Mouse (Mus musculus): ENCODE results near the gene Serpina3n.
"Not testable (repeated sequence)": the region's sequence is repeated elsewhere in the genome, so short reads cannot be mapped to it uniquely, and the experiment has no call there.

Serpina3n gene

DNA sequence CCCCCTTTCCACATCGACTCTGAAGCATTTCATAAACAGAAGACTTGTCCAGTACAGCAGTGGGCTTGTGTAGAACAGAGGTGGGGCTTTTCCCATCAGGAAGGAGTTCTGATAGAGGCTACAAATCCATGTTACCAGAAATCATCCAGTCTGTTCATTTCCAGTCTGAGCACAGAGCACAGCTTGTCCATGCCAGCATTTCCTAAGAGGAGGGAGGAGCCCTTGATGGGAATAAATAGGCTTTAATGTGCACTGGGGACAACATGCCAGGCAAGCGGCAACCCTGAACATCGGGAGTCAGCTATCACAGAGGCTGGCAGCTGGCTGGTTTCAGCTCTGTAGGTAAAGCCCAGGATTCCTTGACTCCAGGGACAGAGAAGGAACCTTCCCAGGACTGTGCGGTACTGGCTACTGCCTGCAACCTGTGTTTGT, at the start of gene Serpina3n:
TSS of gene Serpina3n (plus strand) at position 276 of the 432 bp plus-strand sequence.
- in situ Hi-C loops (cut with MboI), result no loop called here

DNA sequence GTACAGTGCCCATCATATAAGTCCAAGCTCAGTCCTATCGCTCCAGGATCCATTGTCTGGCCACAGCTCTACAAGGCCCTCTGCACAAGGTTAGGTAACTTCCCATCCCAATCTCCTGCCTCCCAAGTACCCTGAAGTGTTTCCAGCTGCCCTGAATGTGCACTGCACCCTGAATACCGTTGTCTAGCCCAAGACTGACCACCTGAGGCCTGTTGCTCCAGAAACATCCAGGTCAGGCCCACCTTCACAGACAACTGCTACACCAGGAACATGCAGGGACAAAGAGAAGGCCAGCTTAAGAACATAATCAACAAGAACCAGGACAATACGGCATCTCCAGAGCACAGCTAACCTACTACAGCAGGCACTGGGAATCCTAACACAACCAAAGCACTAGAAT, 36.5 kb upstream of the Serpina3n start:
- in situ Hi-C loops (cut with MboI), result no loop called here

DNA sequence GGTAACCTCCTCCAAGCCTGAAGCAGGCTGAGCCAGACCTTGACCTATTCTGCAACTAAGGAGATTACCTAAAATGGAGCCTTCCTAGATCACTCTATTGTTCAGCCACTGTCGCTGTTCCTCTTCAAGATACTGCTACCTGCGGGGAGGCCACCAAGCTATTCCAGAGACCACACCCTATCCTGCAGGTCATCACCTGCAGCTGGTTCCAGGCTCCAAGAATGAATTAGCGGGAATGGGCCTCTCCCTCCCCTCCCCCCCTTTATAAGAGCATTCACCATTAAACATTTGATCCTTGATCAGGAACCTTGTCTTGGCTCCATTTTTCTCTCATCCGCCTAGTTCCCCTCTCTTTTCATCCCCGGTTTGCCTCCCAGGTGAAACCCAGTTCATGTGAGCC, 29.4 kb upstream of the Serpina3n start:
- in situ Hi-C loops (cut with MboI), result not testable (repeated sequence)

DNA sequence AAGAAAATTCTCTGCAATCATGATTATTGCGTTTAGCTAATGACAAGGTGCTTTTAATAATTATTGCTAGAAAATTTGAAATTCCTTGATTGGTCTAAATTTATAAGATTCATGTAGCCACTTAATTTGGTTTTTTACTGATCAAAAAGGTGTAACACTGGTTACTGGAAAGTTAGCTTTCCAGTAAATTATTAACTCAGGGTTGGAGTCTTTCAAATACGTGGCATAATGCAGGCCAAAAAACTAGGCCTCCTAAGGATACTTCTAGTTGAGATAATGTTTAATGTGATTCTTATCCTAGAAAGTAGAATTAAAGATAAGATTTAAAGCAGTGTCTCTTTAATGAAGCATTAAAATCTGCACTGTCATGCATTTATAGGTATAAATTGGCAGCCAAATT, 28.2 kb upstream of the Serpina3n start:
- in situ Hi-C loops (cut with MboI), result not testable (repeated sequence)

DNA sequence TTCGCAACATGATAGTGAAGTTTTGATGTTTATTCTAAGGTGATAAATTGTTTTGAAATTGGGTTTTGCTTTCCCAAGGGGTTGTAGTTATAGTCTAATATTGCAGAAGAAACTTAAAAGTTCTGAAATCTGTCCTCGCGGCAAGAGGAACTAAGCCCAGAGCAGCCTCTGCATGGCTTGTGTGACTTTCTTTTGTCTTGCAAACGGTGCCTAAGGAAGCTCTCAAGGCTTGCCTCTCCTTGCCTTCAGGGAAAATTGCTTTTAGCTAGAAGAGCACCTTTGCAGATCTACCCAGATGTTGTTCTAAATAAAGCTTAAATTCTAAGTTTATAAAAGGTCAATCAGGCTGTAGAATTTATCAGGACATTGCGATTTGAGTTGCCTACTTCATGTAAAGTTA, 27.7 kb upstream of the Serpina3n start:
- in situ Hi-C loops (cut with MboI), result not testable (repeated sequence)

DNA sequence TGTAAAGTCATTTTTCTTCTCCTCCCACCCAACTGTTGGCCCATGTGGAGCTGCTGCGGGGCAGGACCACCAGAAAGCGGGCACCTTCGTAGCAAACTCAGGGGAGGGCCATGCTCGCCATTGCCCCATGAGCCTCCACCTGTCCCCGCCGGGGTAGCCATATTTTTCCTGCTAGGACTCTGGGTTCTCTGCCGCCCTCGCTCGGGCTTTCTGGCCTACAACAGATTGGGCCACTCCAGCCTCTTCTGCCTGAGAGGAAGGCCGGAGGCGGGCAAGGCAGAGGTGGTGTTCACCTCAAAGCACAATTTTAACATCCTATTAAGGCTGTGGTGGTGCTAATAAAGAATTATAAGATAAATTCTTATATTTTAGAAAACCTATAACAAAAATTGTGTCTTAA, 26.7 kb upstream of the Serpina3n start:
- in situ Hi-C loops (cut with MboI), result no loop called here

DNA sequence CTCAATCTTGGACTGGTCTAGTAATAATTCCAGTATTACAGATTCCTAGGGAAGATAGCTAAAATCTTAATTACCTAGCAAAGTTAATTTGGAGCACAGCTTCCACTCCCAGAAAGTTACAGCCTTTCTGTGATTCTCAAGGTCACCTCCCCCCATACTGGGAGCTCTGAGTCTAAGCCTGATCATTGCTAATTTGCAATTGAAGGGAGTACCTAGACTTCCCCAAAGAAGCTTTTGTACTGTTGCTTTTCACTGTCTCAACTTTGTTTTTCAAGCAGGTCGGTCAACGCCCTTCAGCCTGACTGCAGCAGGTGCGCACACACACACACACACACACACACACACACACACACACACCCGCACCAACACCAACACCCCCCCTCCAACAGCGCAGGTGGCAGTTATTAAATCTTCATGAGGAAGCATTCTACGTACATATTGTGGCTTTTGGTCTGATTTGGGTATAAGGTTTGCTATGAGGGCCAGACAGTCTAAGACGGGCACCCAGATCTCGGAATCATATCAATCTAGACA, 25.4 kb upstream of the Serpina3n start:
- in situ Hi-C loops (cut with MboI), result not testable (repeated sequence)

DNA sequence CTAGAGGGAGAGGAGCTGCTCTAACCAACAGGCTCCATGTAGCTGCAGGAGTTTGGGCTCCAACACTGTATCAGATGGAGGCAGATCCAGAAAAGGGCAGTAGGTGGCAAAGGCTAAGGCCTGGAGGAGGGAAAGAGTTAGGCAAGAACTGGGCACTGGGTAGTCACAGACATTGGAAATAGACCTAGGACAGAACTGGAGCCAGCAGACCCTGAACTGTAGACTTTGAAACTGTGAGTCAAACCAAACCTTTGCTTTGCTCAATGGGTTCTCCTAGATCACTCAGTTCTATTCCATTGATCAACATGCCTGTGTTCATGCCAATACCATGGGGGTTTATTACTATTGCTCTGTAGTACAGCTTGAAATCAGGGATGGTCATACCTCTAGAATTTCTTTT, 20.5 kb upstream of the Serpina3n start:
- in situ Hi-C loops (cut with MboI), result not testable (repeated sequence)

DNA sequence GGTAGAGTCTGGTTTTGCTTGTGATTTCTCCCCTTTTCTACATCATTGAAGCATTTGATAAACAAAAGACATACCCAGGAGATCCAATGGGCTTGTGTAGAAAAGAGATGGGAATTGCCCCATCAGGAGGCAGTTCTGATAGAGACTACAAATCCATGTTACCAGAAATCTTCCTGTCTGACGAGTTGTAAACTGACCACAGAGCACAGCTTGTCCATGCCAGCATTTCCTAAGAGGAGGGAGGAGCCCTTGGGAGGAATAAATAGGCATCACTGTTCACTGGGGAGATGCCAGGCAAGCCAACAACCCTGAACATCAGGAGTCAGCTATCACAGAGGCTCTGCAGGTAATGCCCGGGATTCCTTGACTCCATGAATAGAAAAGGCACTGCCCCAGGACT, 19.7 kb upstream of the Serpina3n start:
- in situ Hi-C loops (cut with MboI), result not testable (repeated sequence)

DNA sequence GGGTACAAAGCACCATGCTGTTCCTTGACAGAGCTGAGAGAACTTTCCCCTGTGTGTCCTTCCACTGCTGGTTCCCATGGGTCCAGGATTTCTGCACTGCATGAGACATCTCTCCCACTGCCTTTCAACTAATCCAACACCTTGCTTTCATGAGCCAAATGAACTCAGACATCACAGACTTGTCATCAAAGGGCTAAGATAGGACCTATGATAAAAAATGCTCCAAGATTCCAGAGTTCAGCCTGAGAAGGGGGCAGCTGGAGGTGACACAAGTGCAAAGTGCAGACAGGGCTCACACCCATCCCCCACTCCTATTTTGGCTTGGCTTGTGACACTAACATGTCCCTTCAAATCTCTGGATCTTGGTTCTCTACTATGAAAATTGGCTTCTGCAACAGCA, 18.1 kb upstream of the Serpina3n start:
- in situ Hi-C loops (cut with MboI), result no loop called here

DNA sequence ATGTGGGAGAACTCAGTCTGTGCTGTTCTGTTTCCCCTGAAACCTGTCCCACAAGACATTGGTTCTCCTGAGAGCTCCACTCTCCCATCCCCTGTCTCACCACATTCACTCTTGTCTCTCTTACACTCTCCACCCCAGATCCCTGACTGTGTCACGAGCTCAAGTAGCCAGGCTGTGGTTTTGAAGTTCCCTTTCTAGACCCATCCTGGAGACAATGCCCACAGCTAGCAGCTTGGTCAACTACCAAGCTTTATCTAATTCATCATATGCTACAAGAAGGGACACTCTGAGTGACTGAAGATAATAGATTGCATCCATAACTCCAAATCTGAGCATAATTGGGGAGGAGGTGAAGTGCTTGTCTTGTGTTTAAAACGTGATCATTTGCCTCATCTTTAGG, 15.5 kb upstream of the Serpina3n start:
- in situ Hi-C loops (cut with MboI), result not testable (repeated sequence)

DNA sequence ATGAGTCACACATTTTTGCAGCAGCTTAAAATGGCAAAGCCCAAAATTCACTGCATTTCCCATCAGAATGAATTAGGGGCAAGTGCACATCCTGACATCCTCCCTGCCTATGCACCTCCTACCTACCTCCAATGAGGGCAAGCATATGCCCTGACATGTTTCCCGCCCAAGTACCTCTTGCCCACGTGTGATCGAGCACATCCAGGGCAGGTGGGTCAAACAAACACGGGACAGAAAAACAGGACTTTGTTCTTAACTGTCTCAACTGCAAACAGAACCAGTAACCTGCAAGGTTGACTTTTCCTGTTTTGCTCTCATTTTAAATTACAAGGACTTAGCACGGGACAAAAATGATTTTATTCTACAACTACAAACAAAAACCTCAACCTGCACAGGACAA, 2.6 kb upstream of the Serpina3n start:
- in situ Hi-C loops (cut with MboI), result no loop called here

DNA sequence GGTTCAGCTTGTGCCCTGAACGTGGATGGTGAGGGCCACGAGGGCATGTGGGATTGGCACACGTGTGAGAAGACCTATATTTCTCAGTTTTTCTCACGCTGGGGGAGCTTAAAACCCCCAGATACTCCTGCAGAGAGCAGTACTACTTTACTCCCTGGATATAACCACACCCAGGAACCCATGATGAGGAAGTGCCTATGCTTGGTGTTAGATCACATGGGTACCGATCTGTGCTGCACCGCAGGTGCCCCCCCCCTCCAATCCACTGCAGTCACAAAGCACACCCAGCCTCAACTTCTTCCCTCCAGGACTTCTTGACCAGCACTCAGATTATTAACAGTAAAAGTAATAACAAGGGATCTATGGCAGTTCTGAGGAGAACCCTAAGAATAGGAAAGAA, 6.0 kb downstream of the Serpina3n start:
- in situ Hi-C loops (cut with MboI), result no loop called here

DNA sequence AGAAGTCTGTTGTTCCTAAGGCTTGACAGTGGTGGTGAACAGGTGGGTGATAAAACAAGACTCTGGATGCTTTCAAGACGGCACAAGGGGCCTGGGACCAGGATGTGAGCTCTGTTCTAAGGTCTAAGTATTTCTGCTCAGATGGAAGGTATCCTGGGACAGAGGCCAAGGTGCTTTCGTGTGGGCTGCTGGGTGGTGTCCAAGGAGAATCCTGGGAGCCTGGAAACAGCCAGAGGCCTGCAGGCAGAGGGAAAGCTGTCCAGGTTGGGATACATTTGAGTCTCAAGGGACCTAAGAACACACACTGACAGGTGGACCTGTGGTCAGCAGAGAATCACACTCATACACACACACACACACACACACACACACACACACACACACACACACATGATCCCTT, 8.0 kb downstream of the Serpina3n start:
- in situ Hi-C loops (cut with MboI), result no loop called here

DNA sequence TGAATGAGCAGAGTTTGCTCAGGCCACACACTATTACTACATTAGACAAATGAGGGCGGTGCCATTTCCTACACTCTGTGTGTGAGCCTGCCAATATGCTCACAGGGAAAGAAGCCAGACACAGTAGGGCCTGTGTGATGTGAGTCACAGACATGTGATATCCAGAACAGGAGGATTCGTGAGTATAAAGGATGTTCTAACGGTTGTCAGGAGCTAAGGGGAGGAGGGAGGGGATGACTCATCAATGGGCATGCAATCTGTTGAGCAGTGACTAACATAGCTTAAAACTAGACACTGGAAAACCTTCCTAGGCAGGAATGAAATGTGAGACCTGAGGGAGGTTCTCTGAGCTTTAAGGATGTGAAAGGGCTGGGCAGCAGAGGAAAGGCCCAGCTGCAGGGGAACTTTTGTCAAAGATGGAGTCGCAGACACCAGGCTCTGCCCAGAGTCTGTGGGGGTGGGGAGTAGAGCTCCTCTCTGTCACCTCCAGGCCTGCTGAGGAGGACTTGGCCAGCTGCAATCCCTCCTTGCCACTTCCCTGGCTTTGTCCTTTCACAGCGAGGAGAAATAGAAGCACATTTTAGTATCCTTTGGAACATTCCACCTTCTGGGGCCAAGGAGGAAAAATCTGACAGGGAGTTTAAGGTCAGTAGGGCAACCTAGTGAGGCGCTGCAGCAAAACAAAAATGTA, 9.2 kb downstream of the Serpina3n start:
- in situ Hi-C loops (cut with MboI), result no loop called here

DNA sequence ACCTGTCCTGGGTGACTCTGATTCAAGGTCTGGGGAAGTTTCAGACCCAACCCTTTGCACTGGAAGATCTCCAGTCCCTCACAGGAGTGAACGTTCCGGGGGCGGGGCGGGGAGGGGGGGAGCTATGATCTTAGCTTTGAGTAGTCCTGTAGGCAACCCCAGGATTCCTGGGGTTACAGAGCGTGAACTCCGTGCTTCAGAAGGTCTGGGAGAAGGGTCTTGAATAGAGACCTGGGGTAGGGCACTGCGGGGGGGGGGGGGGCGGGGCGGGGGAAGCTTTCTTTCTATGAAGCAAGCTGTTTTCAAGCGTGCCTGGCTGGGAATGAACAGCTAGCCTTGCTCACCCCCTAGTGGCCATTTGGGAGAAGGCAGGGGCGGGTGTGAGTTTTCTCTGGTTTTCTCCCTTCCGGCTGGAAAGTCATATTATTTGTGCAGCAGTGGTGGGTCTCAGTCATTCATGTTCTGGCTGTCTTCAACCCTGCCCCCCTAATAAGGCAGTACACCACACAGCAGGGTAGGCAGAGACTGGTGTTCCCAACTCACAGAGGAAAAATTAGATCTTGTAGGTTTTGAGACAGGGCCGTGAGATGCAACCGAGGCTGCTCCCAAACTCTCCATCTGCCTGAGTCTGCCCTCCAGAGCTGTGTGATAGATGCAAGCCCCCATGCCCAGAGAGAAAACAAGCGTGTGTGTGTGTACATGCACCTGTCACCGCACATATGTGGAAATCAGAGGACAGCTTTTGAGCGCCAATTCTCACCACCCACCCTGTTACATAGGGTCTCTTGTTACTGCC, 12.0 kb downstream of the Serpina3n start:
- in situ Hi-C loops (cut with MboI), result no loop called here

DNA sequence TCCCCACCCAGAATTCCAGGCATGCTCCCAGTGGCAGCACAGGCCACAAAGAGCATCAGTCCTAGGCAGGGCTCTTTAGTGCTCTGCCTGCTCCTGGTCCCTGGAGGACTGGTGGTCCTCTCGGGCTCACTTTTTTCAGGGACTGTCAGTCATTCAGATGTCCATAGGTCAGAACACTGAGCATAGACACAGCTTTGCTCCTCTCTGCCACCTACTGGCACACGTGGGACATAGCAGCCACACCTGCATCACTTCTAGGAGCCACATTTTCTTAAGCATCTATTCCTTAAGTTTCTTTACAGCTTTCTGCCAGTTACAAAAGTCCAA, 12.6 kb downstream of the Serpina3n start:
- in situ Hi-C loops (cut with MboI), result no loop called here

DNA sequence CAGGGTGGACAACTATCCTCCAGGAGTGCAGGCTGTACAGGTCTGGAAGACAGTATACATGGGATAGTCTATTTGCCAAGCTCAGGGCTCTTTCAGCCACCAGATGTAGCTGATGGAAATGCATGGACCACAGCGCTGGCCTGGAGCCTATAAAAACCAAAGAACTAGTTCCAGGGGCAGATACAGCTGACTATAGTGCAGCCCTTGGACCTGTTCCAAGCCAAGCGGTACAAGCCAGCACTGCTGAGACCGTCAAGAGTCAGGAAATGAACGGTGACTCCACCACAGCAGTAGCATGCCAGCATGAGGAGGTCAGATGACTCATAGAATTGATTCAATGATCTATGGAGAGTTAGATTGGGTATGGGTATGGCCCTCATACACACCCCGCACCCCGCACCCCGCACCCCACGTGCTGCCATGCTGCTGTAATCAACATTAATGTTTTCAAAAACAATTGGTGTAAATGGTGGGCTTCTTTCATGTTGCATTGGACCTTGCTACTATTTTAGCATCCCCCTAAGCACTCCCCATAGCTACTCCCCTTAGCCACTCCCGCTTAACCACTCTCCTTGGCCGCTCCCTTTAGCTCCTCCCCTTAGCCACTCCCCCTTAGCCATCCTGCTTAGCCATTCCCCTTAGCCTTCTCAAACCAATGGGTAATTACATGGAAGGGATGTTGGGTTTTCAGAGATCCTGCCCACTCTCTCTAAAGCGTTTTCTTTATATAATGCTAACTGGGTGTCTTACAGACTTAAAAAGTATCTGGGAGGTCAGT, 16.3 kb downstream of the Serpina3n start:
- in situ Hi-C loops (cut with MboI), result loop anchor here (10.0 kb wide), 1 partner anchor 428 kb away; no protein-coding TSS in a partner anchor

DNA sequence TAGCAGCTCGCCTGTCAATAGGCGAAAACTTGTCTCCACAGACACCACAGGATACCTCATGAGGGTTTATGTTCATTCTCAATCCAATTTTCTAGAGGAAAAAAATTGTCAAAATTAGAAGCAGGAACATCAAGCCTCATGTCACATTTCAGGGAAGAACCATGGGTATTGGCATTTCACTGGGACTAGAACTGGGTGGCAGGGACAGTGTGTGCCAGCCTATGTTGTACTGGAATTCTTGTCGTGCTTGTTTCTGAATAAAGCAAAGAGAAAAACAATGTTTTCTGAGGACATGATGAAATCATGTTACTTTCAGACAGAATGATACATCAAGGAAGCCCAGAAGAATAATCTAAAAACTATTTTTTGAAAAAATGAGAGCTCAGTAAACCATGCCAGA, 19.1 kb downstream of the Serpina3n start:
- in situ Hi-C loops (cut with MboI), result loop anchor here (10.0 kb wide), 1 partner anchor 431 kb away; no protein-coding TSS in a partner anchor

DNA sequence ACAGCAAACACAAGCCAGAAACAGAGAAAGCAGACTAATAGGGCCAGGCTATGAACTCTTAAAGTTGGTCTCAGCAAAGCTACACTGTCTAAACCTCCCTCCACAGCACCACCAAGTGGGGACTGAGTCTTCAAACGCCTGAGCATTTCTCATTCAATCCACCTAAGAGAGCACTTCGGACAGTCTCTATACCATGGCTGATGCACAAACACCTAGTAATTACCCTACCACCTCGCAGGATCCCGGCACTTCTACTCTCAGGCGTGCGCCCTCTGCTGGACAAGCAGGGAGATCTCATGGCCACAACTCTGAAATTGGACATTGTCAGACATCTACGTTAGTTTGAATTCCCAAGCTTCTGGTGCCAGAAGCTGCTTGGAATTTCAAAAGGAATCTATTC, 20.4 kb downstream of the Serpina3n start:
- in situ Hi-C loops (cut with MboI), result loop anchor here (10.0 kb wide), 1 partner anchor 432 kb away; no protein-coding TSS in a partner anchor

DNA sequence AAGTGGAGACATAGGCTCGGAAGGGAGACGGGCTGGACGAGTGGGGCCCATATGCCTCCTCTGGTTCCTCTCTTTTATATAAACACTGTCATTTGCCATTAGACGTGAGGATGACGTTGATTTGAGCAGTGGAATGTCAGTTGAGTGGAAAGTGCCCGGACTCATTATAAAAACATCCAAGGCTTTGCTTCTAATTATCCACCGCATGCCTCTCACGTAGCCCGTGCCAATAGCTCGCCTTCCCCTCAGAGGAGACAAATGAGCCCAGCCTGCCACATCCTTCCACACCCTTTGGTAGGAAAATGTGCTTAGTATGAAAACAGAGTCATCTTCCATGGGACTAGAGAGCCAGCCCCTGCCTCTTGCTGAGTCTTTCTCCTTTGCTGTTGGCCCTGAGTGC, 24.8 kb downstream of the Serpina3n start:
- in situ Hi-C loops (cut with MboI), result no loop called here

DNA sequence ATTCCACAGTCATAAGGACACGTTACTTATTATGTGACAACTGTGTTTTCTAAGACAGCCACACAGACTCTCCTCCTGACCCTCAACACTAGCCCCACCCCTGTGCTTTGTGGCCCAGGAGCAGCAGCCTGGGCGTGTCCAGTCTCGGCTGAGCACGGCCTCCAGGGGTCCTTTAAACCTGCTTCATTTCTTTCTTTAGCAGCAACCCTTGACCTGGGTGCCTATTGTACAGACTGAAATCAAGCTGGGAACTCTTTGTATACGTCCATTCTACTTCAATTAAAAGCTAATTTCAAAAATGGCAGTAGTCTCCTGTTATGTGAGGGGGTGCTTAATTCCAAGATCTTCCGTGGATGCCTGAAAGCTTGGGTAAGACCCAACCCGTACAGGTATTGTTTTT, 26.7 kb downstream of the Serpina3n start:
- in situ Hi-C loops (cut with MboI), result no loop called here
